Comparison of ENCODE assay signal across 20 mouse cellular contexts in the genomic region with DNA sequence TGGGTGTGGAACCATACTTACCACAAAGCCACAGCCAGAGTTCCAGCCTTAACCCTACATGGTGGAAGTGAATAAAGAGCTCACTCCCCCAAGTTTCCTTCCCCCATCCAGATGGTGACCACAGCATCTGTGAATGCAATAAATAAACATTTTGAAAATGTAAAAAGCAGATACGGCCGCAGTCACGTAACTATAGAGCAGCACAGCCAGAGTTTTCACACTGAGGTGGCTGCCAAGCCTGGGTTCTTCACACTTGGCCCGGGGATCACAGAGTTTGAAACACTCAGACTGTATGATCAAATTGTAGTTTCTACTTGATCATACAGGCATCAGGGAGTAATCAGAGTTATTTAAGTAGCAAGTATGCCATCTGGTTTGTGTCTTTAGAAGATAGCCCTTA.
"Had no signal": no experiment of that assay in that cellular context is flagged by ENCODE, and none has a peak within 500 bp of the region (broad histone marks: within the 10 kb centered on the region; RNA-seq: fewer than 3 reads in every experiment).

No protein-coding gene starts in this region.

- H3K4me1 ChIP-seq: midbrain, embryonic 12.5 days; midbrain, embryonic 15.5 days; neural tube, embryonic 12.5 days; neural tube, embryonic 15.5 days had no signal

- H3K27me3 ChIP-seq: kidney, embryonic 15.5 days; limb, embryonic 12.5 days; limb, embryonic 15.5 days; lung, embryonic 15.5 days; midbrain, embryonic 12.5 days; midbrain, embryonic 15.5 days; neural tube, embryonic 12.5 days; neural tube, embryonic 15.5 days had no signal

- ATAC-seq: liver, postnatal 0 days; midbrain, embryonic 15.5 days had no signal

- H3K9me3 ChIP-seq: kidney, embryonic 15.5 days; limb, embryonic 12.5 days; limb, embryonic 15.5 days; lung, embryonic 15.5 days; midbrain, embryonic 12.5 days; midbrain, embryonic 15.5 days; neural tube, embryonic 12.5 days; neural tube, embryonic 15.5 days had no signal

- DNase-seq: kidney, postnatal 10 days; kidney, postnatal 36 days; left cerebral cortex, postnatal 4 days; liver, postnatal 0 days; right cerebral cortex, adult 18-20 months; right cerebral cortex, postnatal 14 days; right cerebral cortex, postnatal 4 days; thymus, postnatal 25 days had no signal

- H3K27ac ChIP-seq: kidney, embryonic 15.5 days; limb, embryonic 12.5 days; liver, embryonic 14.5 days; lung, embryonic 15.5 days; macrophage; midbrain, embryonic 12.5 days; midbrain, embryonic 15.5 days; neural tube, embryonic 12.5 days; neural tube, embryonic 15.5 days; stomach, postnatal 0 days had no signal

- H3K9ac ChIP-seq: kidney, embryonic 15.5 days; limb, embryonic 12.5 days; limb, embryonic 15.5 days; liver, embryonic 14.5 days; liver, postnatal 0 days; lung, embryonic 15.5 days; midbrain, embryonic 12.5 days; midbrain, embryonic 15.5 days; neural tube, embryonic 12.5 days; neural tube, embryonic 15.5 days had no signal

- H3K4me3 ChIP-seq: kidney, embryonic 15.5 days; limb, embryonic 12.5 days; limb, embryonic 15.5 days; lung, embryonic 15.5 days; midbrain, embryonic 12.5 days; midbrain, embryonic 15.5 days; neural tube, embryonic 12.5 days; neural tube, embryonic 15.5 days had no signal

- H3K4me2 ChIP-seq: kidney, embryonic 15.5 days; limb, embryonic 12.5 days; limb, embryonic 15.5 days; liver, embryonic 11.5 days; lung, embryonic 15.5 days; midbrain, embryonic 12.5 days; midbrain, embryonic 15.5 days; neural tube, embryonic 12.5 days; neural tube, embryonic 15.5 days had no signal

- H3K36me3 ChIP-seq: kidney, embryonic 15.5 days; limb, embryonic 12.5 days; limb, embryonic 15.5 days; lung, embryonic 15.5 days; midbrain, embryonic 12.5 days; midbrain, embryonic 15.5 days; neural tube, embryonic 12.5 days; neural tube, embryonic 15.5 days had no signal
